Mouse (Mus musculus): Measurements from ENCODE around the gene Armh3.

- peak; percentile 85 for TF ChIP-seq ZNF384 (IDR thresholded peaks at IDR 0.05; ENCODE audit: low read depth, low read length)
- TF ChIP-seq HCFC1 (IDR thresholded peaks at IDR 0.05; ENCODE audit: borderline replicate concordance, insufficient read depth, low read length): no peak
- TF ChIP-seq CHD2 (IDR thresholded peaks at IDR 0.05; ENCODE audit: low read depth, low read length): no peak
- TF ChIP-seq MAFK (IDR thresholded peaks at IDR 0.05; ENCODE audit: insufficient read depth, low read depth, low read length): no peak
- no peak for TF ChIP-seq ZC3H11A (IDR thresholded peaks at IDR 0.05; ENCODE audit: borderline replicate concordance, low read depth, low read length)
These were observed 48.3 kb upstream of the Armh3 start for GRCm38 (mm10) chr19:46046621-46047025.
